Mouse (Mus musculus) small intestine, adult 2 months (tissue): Measurements from ENCODE around the gene Cldn22. TPM values are rescaled to one million over a fixed set of nuclear protein-coding genes. Genes with fewer than 3 reads are reported as not detected.

Experiments used
- H3K27ac ChIP-seq: fragments of 200-500 bp; 2 replicates; pipeline ENCODE4 v1.5.1; 2012; ENCODE audit warnings: low read depth, low read length, control low read depth, inconsistent platforms; ENCODE audit not compliant: insufficient read depth
- H3K27me3 ChIP-seq: fragments of 200-500 bp; 2 replicates; pipeline ENCODE4 v1.6.1; 2012; ENCODE audit warnings: mild to moderate bottlenecking, moderate library complexity, low read length, inconsistent platforms; ENCODE audit not compliant: control insufficient read depth, insufficient read depth
- H3K36me3 ChIP-seq: fragments of 200-500 bp; 2 replicates; pipeline ENCODE4 v1.6.1; 2012; ENCODE audit warnings: mild to moderate bottlenecking, low read length, control low read depth, inconsistent platforms; ENCODE audit not compliant: control insufficient read depth, insufficient read depth
- H3K4me1 ChIP-seq: fragments of 200-500 bp; 2 replicates; pipeline ENCODE4 v1.6.1; 2012; ENCODE audit warnings: low read length, inconsistent platforms, mixed read lengths; ENCODE audit not compliant: control insufficient read depth, insufficient read depth, insufficient read length
- H3K4me3 ChIP-seq: fragments of 200-500 bp; 2 replicates; pipeline ENCODE4 v1.5.1; 2012; ENCODE audit warnings: low read depth, mild to moderate bottlenecking, control low read depth, inconsistent platforms, low read length, moderate library complexity
- CTCF ChIP-seq: fragments of 200-500 bp; IDR thresholded peaks from 2 replicates; pipeline ENCODE4 v1.5.1; 2012; ENCODE audit warnings: low read depth, mild to moderate bottlenecking, control low read depth, inconsistent platforms, low read length, moderate library complexity, mixed read lengths; ENCODE audit not compliant: insufficient replicate concordance, insufficient read length; ENCODE audit errors: extremely low read depth
- POLR2A ChIP-seq: fragments of 200-500 bp; IDR thresholded peaks from 2 replicates; pipeline ENCODE4 v1.6.1; 2012; ENCODE audit warnings: low read depth, mild to moderate bottlenecking, control low read depth, inconsistent platforms, low read length, moderate library complexity
- WGBS: fragments of 180-500 bp; shearing (Covaris S2); methylation state at CpG from one replicate; pipeline ENCODE4 v1.1.7; 2018; 5-methylcytosine and 5-hydroxymethylcytosine counted together
- polyA plus RNA-seq: library from polyadenylated mRNA; depleted of rRNA; stranded (reverse); fragments of >200 nt; gene quantifications from 2 replicates; pipeline ENCODE4 v1.2.3, GENCODE M21; 2012

Cldn22 gene
- polyA plus RNA-seq, 1 experiment: not detected

GRCm38 (mm10) chr8:47832616-47833015, 8.3 kb downstream of the Cldn22 start:
- 61% methylated on average over 6 of the region's 6 CpGs for WGBS
- Histone ChIP-seq H3K4me1 (no peaks in the 10 kb centered on the region), H3K27me3 (no peaks in the 10 kb centered on the region), H3K27ac (no peak overlapping the region), H3K4me3 (no peak overlapping the region), H3K36me3 (0 out of 2 replicates have a peak, but pooled peaks cover 2% of the 10 kb centered on the region)
- TF ChIP-seq POLR2A (no peak), CTCF (no peak)

GRCm38 (mm10) chr8:47833944-47834343, 9.7 kb downstream of the Cldn22 start:
- WGBS: 81% methylated on average over 1 of the region's 1 CpGs
- Histone ChIP-seq H3K36me3 (no peaks in the 10 kb centered on the region), H3K27ac (no peak overlapping the region), H3K4me3 (no peak overlapping the region), H3K4me1 (no peaks in the 10 kb centered on the region), H3K27me3 (no peaks in the 10 kb centered on the region)
- TF ChIP-seq POLR2A: no peak
- no peak for TF ChIP-seq CTCF

- WGBS: 79% methylated on average over 7 of the region's 7 CpGs
- Histone ChIP-seq H3K27me3 (no peaks in the 10 kb centered on the region), H3K4me3 (no peak overlapping the region), H3K4me1 (no peaks in the 10 kb centered on the region), H3K36me3 (no peaks in the 10 kb centered on the region; the same call in 1 of the 2 replicates), H3K27ac (no peak overlapping the region)
- no peak for TF ChIP-seq CTCF
- TF ChIP-seq POLR2A: no peak
Observed at GRCm38 (mm10) chr8:47843063-47843462, 18.8 kb downstream of the Cldn22 start.

GRCm38 (mm10) chr8:47843651-47844050, 19.4 kb downstream of the Cldn22 start:
- Histone ChIP-seq H3K4me3 (no peak overlapping the region), H3K4me1 (no peaks in the 10 kb centered on the region), H3K27ac (no peak overlapping the region), H3K36me3 (no peaks in the 10 kb centered on the region; the same call in 1 of the 2 replicates), H3K27me3 (no peaks in the 10 kb centered on the region)
- TF ChIP-seq POLR2A (no peak), CTCF (no peak)
- WGBS: 94% methylated on average over 10 of the region's 10 CpGs

- WGBS: 79% methylated on average over 13 of the region's 13 CpGs
- no peaks in the 10 kb centered on the region for H3K4me1 ChIP-seq
Observed at GRCm38 (mm10) chr8:47845956-47846355, 21.7 kb downstream of the Cldn22 start.

GRCm38 (mm10) chr8:47847161-47847560, 22.9 kb downstream of the Cldn22 start:
- TF ChIP-seq POLR2A (no peak), CTCF (no peak)
- Histone ChIP-seq H3K4me3 (no peak overlapping the region), H3K4me1 (peaks cover under 1% of the 10 kb centered on the region; the same call in 1 of the 2 replicates), H3K27me3 (no peaks in the 10 kb centered on the region), H3K27ac (no peak overlapping the region), H3K36me3 (peaks cover 1% of the 10 kb centered on the region; the same call in 1 of the 2 replicates)
- WGBS: 92% methylated on average over 14 of the region's 14 CpGs

More at GRCm38 (mm10) chr8:47845956-47846355, 21.7 kb downstream of the Cldn22 start:
- Histone ChIP-seq H3K4me3 (no peak overlapping the region), H3K27me3 (no peaks in the 10 kb centered on the region), H3K36me3 (peaks cover 1% of the 10 kb centered on the region; the same call in 1 of the 2 replicates), H3K27ac (no peak overlapping the region)
- no peak for TF ChIP-seq CTCF
- TF ChIP-seq POLR2A: no peak

GRCm38 (mm10) chr8:47847931-47848330, 23.6 kb downstream of the Cldn22 start:
- peaks cover 2% of the 10 kb centered on the region; the same call in 1 of the 2 replicates for H3K4me1 ChIP-seq
- TF ChIP-seq CTCF (no peak), POLR2A (no peak)
- H3K27me3 ChIP-seq: no peaks in the 10 kb centered on the region
- 91% methylated on average over 6 of the region's 6 CpGs for WGBS
- H3K36me3 ChIP-seq: 0 out of 2 replicates have a peak, but pooled peaks cover 1% of the 10 kb centered on the region
- H3K27ac ChIP-seq: no peak overlapping the region
- no peak overlapping the region for H3K4me3 ChIP-seq
